Mouse (Mus musculus): ENCODE results near the gene Pogz. TPM values are rescaled to one million over a fixed set of nuclear protein-coding genes. Genes with fewer than 3 reads are reported as not detected.
A peak's percentile ranks its signal among the peaks of the same experiment; 100 is the strongest.
"Not testable (repeated sequence)": the region's sequence is repeated elsewhere in the genome, so short reads cannot be mapped to it uniquely, and the experiment has no call there.

Gene Pogz
- polyA plus RNA-seq, 1 experiment from 2014 or later = 12.7 TPM

DNA sequence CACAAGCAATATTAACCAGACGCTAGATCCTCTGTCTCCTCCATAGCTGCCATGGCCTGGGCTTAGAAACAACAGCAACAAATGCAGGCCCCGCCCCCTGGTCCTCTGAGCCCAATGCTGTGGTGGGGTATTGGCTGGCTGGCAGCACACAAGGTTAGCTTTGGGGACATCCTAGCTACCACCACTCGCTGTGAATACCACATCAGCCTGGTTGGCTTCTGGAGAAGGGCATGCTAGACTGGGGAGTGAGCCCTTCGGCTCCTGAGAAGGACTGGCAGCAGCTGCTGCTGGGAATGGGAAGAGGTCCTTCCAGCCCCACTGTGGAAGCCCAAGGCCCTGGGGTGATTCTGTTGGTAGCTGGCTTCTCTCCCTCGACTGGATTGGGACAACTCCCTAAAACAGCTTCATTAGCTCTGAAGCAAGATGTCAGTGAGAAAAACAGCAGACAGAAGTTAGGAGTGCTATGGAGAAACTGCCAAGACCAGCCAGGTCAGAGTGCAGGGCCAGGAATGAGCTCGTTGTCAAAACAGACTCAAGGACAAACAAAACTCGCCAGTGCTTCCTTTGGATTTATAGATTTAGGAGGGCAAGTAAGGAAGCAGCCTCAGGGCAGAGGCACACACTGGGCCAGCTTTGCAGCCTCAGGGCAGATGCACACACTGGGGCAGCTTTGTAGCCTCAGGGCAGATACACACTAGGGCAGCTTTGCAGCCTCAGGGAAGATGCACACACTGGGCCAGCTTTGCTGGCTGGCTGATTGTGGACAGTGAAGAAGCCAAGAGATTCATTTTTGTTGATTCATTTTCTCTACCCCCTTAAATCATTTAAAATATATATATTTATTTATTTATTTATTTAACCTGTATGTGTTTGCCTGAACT lies 93.3 kb downstream of the Pogz start:
- H3K9me3 ChIP-seq (ENCODE audit: control insufficient read depth, low read length); DNase-seq (ENCODE audit: low spot score); H3K36me3 ChIP-seq (ENCODE audit: control insufficient read depth, insufficient read depth, low read length); ATAC-seq (replicated peaks; ENCODE audit: low FRiP score); H3K4me3 ChIP-seq (ENCODE audit: low read depth, low read length); H3K4me2 ChIP-seq; H3K27me3 ChIP-seq (replicated peaks; ENCODE audit: control insufficient read depth, insufficient read depth, low read length); H3K9ac ChIP-seq (ENCODE audit: low read depth, low read length): not testable (repeated sequence)
- 56% methylated on average over 7 of the region's 7 CpGs for WGBS
- Histone ChIP-seq H3K4me1 (replicated peaks; ENCODE audit: control insufficient read depth, insufficient read depth, low read length) (peaks cover 25% of the 10 kb centered on the region), H3K27ac (ENCODE audit: low read depth, low read length) (peak overlapping the region; percentile 48; the same call in 1 of the 2 replicates)

DNA sequence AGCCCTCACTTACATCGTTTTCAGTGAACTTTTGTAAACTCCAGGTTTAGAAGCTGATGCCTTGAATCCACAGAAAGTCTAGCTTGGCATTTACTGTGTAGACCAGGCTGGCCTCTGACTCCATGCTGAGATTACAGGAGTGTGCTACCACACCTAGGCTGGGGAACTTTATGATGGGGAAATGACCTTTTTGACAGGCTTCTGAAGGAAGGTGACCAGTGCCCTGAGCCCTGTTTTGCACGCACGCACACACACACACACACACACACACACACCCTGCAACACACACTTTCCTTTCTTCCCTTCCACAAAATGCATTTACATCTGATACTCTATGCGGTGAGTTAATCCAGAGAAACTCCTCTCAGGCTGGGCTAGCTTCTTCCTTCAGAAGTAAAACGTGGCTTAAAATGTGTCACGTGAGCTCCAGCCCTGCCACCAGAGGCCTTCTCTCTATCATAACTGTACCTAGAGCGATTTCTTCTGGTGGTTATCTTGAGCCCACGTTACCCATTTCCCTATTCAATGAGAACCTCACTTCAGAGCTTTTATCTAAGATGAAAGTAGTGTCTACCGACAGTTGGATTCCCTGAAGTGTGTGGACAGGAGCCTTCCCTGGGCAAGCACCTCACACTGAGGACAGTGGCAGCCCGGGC lies 94.2 kb downstream of the Pogz start:
- H3K27me3 ChIP-seq (replicated peaks; ENCODE audit: control insufficient read depth, insufficient read depth, low read length); H3K4me3 ChIP-seq (ENCODE audit: low read depth, low read length); H3K4me2 ChIP-seq; H3K36me3 ChIP-seq (ENCODE audit: control insufficient read depth, insufficient read depth, low read length); DNase-seq (ENCODE audit: low spot score); H3K9ac ChIP-seq (ENCODE audit: low read depth, low read length); H3K9me3 ChIP-seq (ENCODE audit: control insufficient read depth, low read length): not testable (repeated sequence)
- peak; percentile 48 for ATAC-seq (replicated peaks; ENCODE audit: low FRiP score)
- Histone ChIP-seq H3K4me1 (replicated peaks; ENCODE audit: control insufficient read depth, insufficient read depth, low read length) (peaks cover 31% of the 10 kb centered on the region), H3K27ac (ENCODE audit: low read depth, low read length) (peak overlapping the region; percentile 86)
- 49% methylated on average over 10 of the region's 10 CpGs for WGBS

Other genes with a start within 250 kb of the Pogz start
- gene Gm10972, start 194.5 kb upstream of the Pogz start, polyA plus RNA-seq (2014; fragmentation: Nextera tagmentation; extraction: Ambion mirVana) = not detected in 2 replicates
- 7.7 and 8.8 TPM in 2 replicates for gene Tuft1, start 178.7 kb upstream of the Pogz start, polyA plus RNA-seq (2014; fragmentation: Nextera tagmentation; extraction: Ambion mirVana)
- 1.7 and 2.6 TPM in 2 replicates for gene Selenbp2, start 144.0 kb upstream of the Pogz start, polyA plus RNA-seq (2014; fragmentation: Nextera tagmentation; extraction: Ambion mirVana)
- 10.6 and 11.5 TPM in 2 replicates for gene Cgn, start 51.1 kb upstream of the Pogz start, polyA plus RNA-seq (2014; fragmentation: Nextera tagmentation; extraction: Ambion mirVana)
- gene Psmb4, start 49.4 kb downstream of the Pogz start, polyA plus RNA-seq (2014; fragmentation: Nextera tagmentation; extraction: Ambion mirVana) = 342 and 349 TPM in 2 replicates
- gene Selenbp1, start 95.5 kb downstream of the Pogz start, polyA plus RNA-seq (2014; fragmentation: Nextera tagmentation; extraction: Ambion mirVana) = 68.2 and 82.0 TPM in 2 replicates
- gene Rfx5, start 116.5 kb downstream of the Pogz start, polyA plus RNA-seq (2014; fragmentation: Nextera tagmentation; extraction: Ambion mirVana) = 4.5 and 4.9 TPM in 2 replicates
- 17.0 and 20.5 TPM in 2 replicates for gene Pi4kb, start 137.2 kb downstream of the Pogz start, polyA plus RNA-seq (2014; fragmentation: Nextera tagmentation; extraction: Ambion mirVana)
- gene Zfp687, start 177.9 kb downstream of the Pogz start, polyA plus RNA-seq (2014; fragmentation: Nextera tagmentation; extraction: Ambion mirVana) = 20.2 and 23.7 TPM in 2 replicates
- gene Psmd4, start 205.0 kb downstream of the Pogz start, polyA plus RNA-seq (2014; fragmentation: Nextera tagmentation; extraction: Ambion mirVana) = 290 and 304 TPM in 2 replicates

Data from liver, embryonic 11.5 days (tissue).